Mouse (Mus musculus) adrenal gland, postnatal 25 days (tissue): ENCODE data around the gene Tnfsf13. TPM values are rescaled to one million over a fixed set of nuclear protein-coding genes. Genes with fewer than 3 reads are reported as not detected.
"Not testable (repeated sequence)": the region's sequence is repeated elsewhere in the genome, so short reads cannot be mapped to it uniquely, and the experiment has no call there.

Experiments
- DNase-seq: peaks from one replicate; pipeline ENCODE4 v3.0.0; 2021; ENCODE audit warnings: mixed read lengths
- long read RNA-seq: library from polyadenylated mRNA; stranded (forward); transcript quantifications from one replicate; pipeline ENCODE4 v2.0.0, GENCODE M21; 2021
- total RNA-seq: library from RNA; stranded (reverse); gene quantifications from 2 replicates; pipeline ENCODE4 v1.2.3, GENCODE M21; 2021

Tnfsf13 gene
- total RNA-seq, result 3.8 and 4.1 TPM in 2 replicates
- long read RNA-seq, partial matches to known transcripts, result 0 of 1 reads
- long read RNA-seq, other reads (novel, unspliced or antisense), result 1 of 1 reads

- peak; percentile 55 for DNase-seq
Observed at GRCm38 (mm10) chr11:69685526-69686148, at the start of gene Tnfsf13. Tnfsf13 (minus strand) TSS chr11:69685784.

GRCm38 (mm10) chr11:69731408-69731807 is 45.8 kb upstream of the Tnfsf13 start:
- not testable (repeated sequence) for DNase-seq

- DNase-seq, result peak; percentile 65
Observed at GRCm38 (mm10) chr11:69729063-69729462, 43.5 kb upstream of the Tnfsf13 start.

GRCm38 (mm10) chr11:69725951-69726350 is 40.4 kb upstream of the Tnfsf13 start:
- DNase-seq, result no peak

- DNase-seq, result no peak
Observed at GRCm38 (mm10) chr11:69723074-69723473, 37.5 kb upstream of the Tnfsf13 start.

- DNase-seq, result no peak
Observed at GRCm38 (mm10) chr11:69720852-69721251, 35.3 kb upstream of the Tnfsf13 start.

- no peak for DNase-seq
Observed at GRCm38 (mm10) chr11:69719423-69719822, 33.8 kb upstream of the Tnfsf13 start.

- DNase-seq, result no peak
Observed at GRCm38 (mm10) chr11:69718661-69719060, 33.1 kb upstream of the Tnfsf13 start.

- DNase-seq, result no peak
Observed at GRCm38 (mm10) chr11:69716953-69717352, 31.4 kb upstream of the Tnfsf13 start.

- peak; percentile 15 for DNase-seq
Observed at GRCm38 (mm10) chr11:69715929-69716328, 30.3 kb upstream of the Tnfsf13 start.

GRCm38 (mm10) chr11:69715482-69715881 is 29.9 kb upstream of the Tnfsf13 start:
- DNase-seq, result peak; percentile 49

GRCm38 (mm10) chr11:69714636-69715329 is 29.2 kb upstream of the Tnfsf13 start:
- no peak for DNase-seq

- no peak for DNase-seq
Observed at GRCm38 (mm10) chr11:69712954-69713672, 27.5 kb upstream of the Tnfsf13 start.

GRCm38 (mm10) chr11:69711082-69711481 is 25.5 kb upstream of the Tnfsf13 start:
- no peak for DNase-seq

GRCm38 (mm10) chr11:69710470-69710869 is 24.9 kb upstream of the Tnfsf13 start:
- DNase-seq, result no peak

GRCm38 (mm10) chr11:69709554-69710446 is 24.2 kb upstream of the Tnfsf13 start:
- no peak for DNase-seq

- DNase-seq, result no peak
Observed at GRCm38 (mm10) chr11:69708614-69709265, 23.2 kb upstream of the Tnfsf13 start.

GRCm38 (mm10) chr11:69707873-69708381 is 22.3 kb upstream of the Tnfsf13 start:
- DNase-seq, result no peak

GRCm38 (mm10) chr11:69707480-69707847 is 21.9 kb upstream of the Tnfsf13 start:
- DNase-seq, result no peak

GRCm38 (mm10) chr11:69706775-69707479 is 21.3 kb upstream of the Tnfsf13 start:
- peak; percentile 87 for DNase-seq

- no peak for DNase-seq
Observed at GRCm38 (mm10) chr11:69704613-69705010, 19.0 kb upstream of the Tnfsf13 start.
